Mouse (Mus musculus) lung, adult 2 months (tissue): ENCODE data around the gene Igf2bp3.

Source experiments
- CTCF ChIP-seq: fragments of 200-500 bp; IDR thresholded peaks from 2 replicates; pipeline ENCODE4 v1.5.1; 2011; ENCODE audit warnings: mild to moderate bottlenecking, low read length, control low read depth; ENCODE audit not compliant: insufficient read depth
- POLR2A ChIP-seq: fragments of 200-500 bp; IDR thresholded peaks from 2 replicates; pipeline ENCODE4 v1.6.1; 2011; ENCODE audit warnings: low read depth, mild to moderate bottlenecking, control low read depth, low read length, borderline replicate concordance; ENCODE audit errors: extremely low read depth

DNA sequence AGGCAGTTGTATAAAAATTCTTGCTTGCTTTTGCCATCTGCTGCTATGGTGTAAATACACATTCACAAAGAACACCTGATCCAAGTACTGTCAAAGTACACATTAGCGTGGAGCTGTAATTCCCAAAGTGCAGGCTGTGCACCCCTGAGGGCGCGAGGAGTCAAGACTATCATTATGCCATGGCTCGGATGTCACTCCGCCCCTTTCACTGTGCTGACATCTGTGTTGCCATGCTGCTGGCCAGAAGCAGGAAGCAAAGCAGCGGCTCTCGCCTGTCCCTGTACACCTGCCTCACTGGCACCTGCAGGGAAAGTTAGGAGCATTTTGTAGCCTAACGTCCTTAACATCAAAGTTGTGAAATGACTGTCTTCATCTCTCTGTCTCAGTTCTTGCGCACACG lies 19.6 kb downstream of the Igf2bp3 start:
- TF ChIP-seq CTCF (no peak), POLR2A (no peak)
